Mouse (Mus musculus) cerebellum, adult 9-10 months (tissue): ENCODE measurements around the gene Lpar5.
A peak's percentile ranks its signal among the peaks of the same experiment; 100 is the strongest.

Source experiments
- DNase-seq: peaks from one replicate; pipeline ENCODE4 v3.0.0; 2022

The Lpar5 gene

GRCm38 (mm10) chr6:125129710-125130402 is 62.1 kb downstream of the Lpar5 start:
- no peak for DNase-seq

- peak; percentile 80 for DNase-seq
These were observed 63.8 kb downstream of the Lpar5 start, which contains the start of gene Nop2 for GRCm38 (mm10) chr6:125131302-125132156. Gene Nop2 (plus strand): TSS chr6:125131909.
